Comparison of ENCODE assay signal across 18 mouse cellular contexts in genomic region chr13:51871148-51871547, GRCm38 (mm10). TPM values are rescaled to one million over a fixed set of nuclear protein-coding genes. Genes with fewer than 3 reads are reported as not detected.
DNase-seq lines count a peak whose midpoint lies in the region; ATAC-seq and TF ChIP-seq lines count a peak whose summit lies in the region.
"Had no signal": no experiment of that assay in that cellular context is flagged by ENCODE, and none has a peak within 500 bp of the region (broad histone marks: within the 10 kb centered on the region; RNA-seq: fewer than 3 reads in every experiment).

No protein-coding gene starts in this region.

- peak; percentile 36 for ATAC-seq in liver, postnatal 0 days
- ATAC-seq in liver, embryonic 11.5 days (replicated peaks; ENCODE audit: low FRiP score), result no peak
- ATAC-seq: forebrain, embryonic 14.5 days; midbrain, embryonic 15.5 days had no signal

- H3K4me3 ChIP-seq in heart, embryonic 10.5 days, result no peak overlapping the region
- H3K4me3 ChIP-seq in liver, postnatal 0 days (ENCODE audit: low read depth, low read length), result no peak overlapping the region
- no peak overlapping the region for H3K4me3 ChIP-seq in liver, embryonic 11.5 days (ENCODE audit: low read depth, low read length)
- no peak overlapping the region for H3K4me3 ChIP-seq in hindbrain, embryonic 10.5 days
- H3K4me3 ChIP-seq: embryonic facial prominence, embryonic 12.5 days; erythroblast, embryonic 14.5 days; midbrain, embryonic 15.5 days; neural tube, embryonic 15.5 days had no signal

- 89% methylated on average over 4 of the region's 4 CpGs for WGBS in heart, embryonic 10.5 days
- 77% methylated on average over 4 of the region's 4 CpGs for WGBS in liver, postnatal 0 days (ENCODE audit: insufficient replicate concordance)
- WGBS in liver, embryonic 11.5 days, result 92% methylated on average over 4 of the region's 4 CpGs
- 93% methylated on average over 4 of the region's 4 CpGs for WGBS in hindbrain, embryonic 10.5 days

- H3K4me1 ChIP-seq in heart, embryonic 10.5 days, result peaks cover 18% of the 10 kb centered on the region
- H3K4me1 ChIP-seq in liver, postnatal 0 days (ENCODE audit: insufficient read depth), result peaks cover 12% of the 10 kb centered on the region
- H3K4me1 ChIP-seq in liver, embryonic 11.5 days (replicated peaks; ENCODE audit: control insufficient read depth, insufficient read depth, low read length), result no peaks in the 10 kb centered on the region
- peaks cover 29% of the 10 kb centered on the region for H3K4me1 ChIP-seq in hindbrain, embryonic 10.5 days (replicated peaks)
- H3K4me1 ChIP-seq: midbrain, embryonic 15.5 days had no signal

- no peak overlapping the region for H3K27ac ChIP-seq in heart, embryonic 10.5 days
- no peak overlapping the region for H3K27ac ChIP-seq in liver, postnatal 0 days (ENCODE audit: low read depth)
- no peak overlapping the region for H3K27ac ChIP-seq in liver, embryonic 11.5 days (ENCODE audit: low read depth, low read length)
- no peak overlapping the region for H3K27ac ChIP-seq in hindbrain, embryonic 10.5 days
- H3K27ac ChIP-seq: embryonic facial prominence, embryonic 12.5 days; hindbrain, embryonic 14.5 days; midbrain, embryonic 15.5 days; neural tube, embryonic 15.5 days had no signal

- no peak for TF ChIP-seq CTCF in liver, postnatal 0 days (IDR thresholded peaks at IDR 0.05; ENCODE audit: low read depth)

- H3K9me3 ChIP-seq in heart, embryonic 10.5 days, result no peaks in the 10 kb centered on the region
- no peaks in the 10 kb centered on the region for H3K9me3 ChIP-seq in liver, postnatal 0 days (ENCODE audit: low read length)
- no peaks in the 10 kb centered on the region for H3K9me3 ChIP-seq in liver, embryonic 11.5 days (ENCODE audit: control insufficient read depth, low read length)
- no peaks in the 10 kb centered on the region for H3K9me3 ChIP-seq in hindbrain, embryonic 10.5 days
- H3K9me3 ChIP-seq: embryonic facial prominence, embryonic 12.5 days; midbrain, embryonic 15.5 days; neural tube, embryonic 15.5 days had no signal

- no peaks in the 10 kb centered on the region for H3K36me3 ChIP-seq in heart, embryonic 10.5 days
- H3K36me3 ChIP-seq in liver, postnatal 0 days (replicated peaks; ENCODE audit: insufficient read depth, low read length), result no peaks in the 10 kb centered on the region
- no peaks in the 10 kb centered on the region for H3K36me3 ChIP-seq in liver, embryonic 11.5 days (ENCODE audit: control insufficient read depth, insufficient read depth, low read length)
- no peaks in the 10 kb centered on the region for H3K36me3 ChIP-seq in hindbrain, embryonic 10.5 days
- H3K36me3 ChIP-seq: embryonic facial prominence, embryonic 12.5 days; midbrain, embryonic 15.5 days; neural tube, embryonic 15.5 days had no signal

- TF ChIP-seq EP300 in liver, postnatal 0 days (IDR thresholded peaks at IDR 0.05; ENCODE audit: low read depth), result no peak

- peaks cover 10% of the 10 kb centered on the region; the same call in 1 of the 2 replicates for H3K27me3 ChIP-seq in heart, embryonic 10.5 days (ENCODE audit: insufficient read depth, poor library complexity, severe bottlenecking)
- no peaks in the 10 kb centered on the region for H3K27me3 ChIP-seq in liver, postnatal 0 days (ENCODE audit: insufficient read depth, low read length)
- H3K27me3 ChIP-seq in liver, embryonic 11.5 days (replicated peaks; ENCODE audit: control insufficient read depth, insufficient read depth, low read length), result no peaks in the 10 kb centered on the region
- peaks cover 38% of the 10 kb centered on the region for H3K27me3 ChIP-seq in hindbrain, embryonic 10.5 days (ENCODE audit: insufficient read depth, poor library complexity, severe bottlenecking)
- H3K27me3 ChIP-seq: embryonic facial prominence, embryonic 12.5 days had no signal

- H3K9ac ChIP-seq in liver, postnatal 0 days (replicated peaks), result no peak overlapping the region
- H3K9ac ChIP-seq in liver, embryonic 11.5 days (ENCODE audit: low read depth, low read length), result no peak overlapping the region
- H3K9ac ChIP-seq: embryonic facial prominence, embryonic 12.5 days; hindbrain, embryonic 14.5 days; midbrain, embryonic 15.5 days; neural tube, embryonic 15.5 days had no signal

- peak; percentile 53 for DNase-seq in adrenal gland, adult 2 months
- DNase-seq in adrenal gland, adult 18-20 months (ENCODE audit: low spot score in 2 of 2), result no peak
- DNase-seq in heart, adult 9 months (ENCODE audit: low spot score in 2 of 2), result peak; percentile 44 to 61
- no peak for DNase-seq in heart, embryonic 10.5 days (ENCODE audit: low spot score)
- DNase-seq in liver, postnatal 0 days, result no peak
- no peak for DNase-seq in liver, embryonic 11.5 days (ENCODE audit: low spot score)
- DNase-seq in hindbrain, embryonic 10.5 days (ENCODE audit: low spot score), result no peak
- no peak for DNase-seq in cerebellum, adult 11-12 months
- DNase-seq: cerebellum, adult 9-11 months; lung, adult 18-20 months; lung, postnatal 14 days; right cerebral cortex, postnatal 14 days had no signal

- no peak overlapping the region for H3K4me2 ChIP-seq in liver, postnatal 0 days (ENCODE audit: low read depth, low read length)
- H3K4me2 ChIP-seq in liver, embryonic 11.5 days, result no peak overlapping the region
- H3K4me2 ChIP-seq: embryonic facial prominence, embryonic 12.5 days; hindbrain, embryonic 14.5 days; midbrain, embryonic 15.5 days; neural tube, embryonic 15.5 days had no signal

RNA-seq across cellular contexts. Expression of gene Gadd45g, which starts 24.7 kb away (rescaled TPM):
- 10 to 100 TPM; 41.0 to 57.6 TPM for total RNA-seq in adrenal gland, adult 2 months (2021)
- 20.8 and 30.2 TPM in 2 replicates for polyA plus RNA-seq in adrenal gland, adult 2 months (2012; rRNA removed)
- 10 to 100 TPM; 44.9 to 80.0 TPM for total RNA-seq in adrenal gland, adult 18-20 months (2021)
- 53.3 and 61.0 TPM in 2 replicates for polyA plus RNA-seq in heart, embryonic 10.5 days (2016; fragmentation: Nextera tagmentation; extraction: Ambion mirVana)
- polyA plus RNA-seq in liver, postnatal 0 days (2015; fragmentation: Nextera tagmentation; extraction: Ambion mirVana), result 16.3 and 20.6 TPM in 2 replicates
- 29.4 and 30.4 TPM in 2 replicates for polyA plus RNA-seq in liver, embryonic 11.5 days (2014; fragmentation: Nextera tagmentation; extraction: Ambion mirVana)
- polyA plus RNA-seq in hindbrain, embryonic 10.5 days (2016; fragmentation: Nextera tagmentation; extraction: Ambion mirVana), result 184 and 214 TPM in 2 replicates

Comparison
In these comparisons a context has a peak if more than half of its experiments do, and no peak if none do; other contexts are left out.
1. DNase-seq: peak in adrenal gland, adult 2 months (single experiment) and heart, adult 9 months (2 of 2); none in adrenal gland, adult 18-20 months (0 of 2), heart, embryonic 10.5 days (single experiment), liver, postnatal 0 days (single experiment), liver, embryonic 11.5 days (single experiment), hindbrain, embryonic 10.5 days (single experiment) and cerebellum, adult 11-12 months (single experiment).